Mouse (Mus musculus) cerebellum, adult 2 months (tissue): ENCODE results near the gene Sft2d2.

Experiments
- CTCF ChIP-seq: fragments of 200-500 bp; IDR thresholded peaks from 2 replicates; pipeline ENCODE4 v1.5.1; 2011; ENCODE audit warnings: low read depth, mild to moderate bottlenecking, control low read depth, low read length, moderate library complexity, borderline replicate concordance; ENCODE audit not compliant: insufficient read depth
- POLR2A ChIP-seq: fragments of 200-500 bp; IDR thresholded peaks from 2 replicates; pipeline ENCODE4 v1.6.1; 2011; ENCODE audit warnings: low read length, control low read depth, borderline replicate concordance; ENCODE audit not compliant: insufficient read depth

DNA sequence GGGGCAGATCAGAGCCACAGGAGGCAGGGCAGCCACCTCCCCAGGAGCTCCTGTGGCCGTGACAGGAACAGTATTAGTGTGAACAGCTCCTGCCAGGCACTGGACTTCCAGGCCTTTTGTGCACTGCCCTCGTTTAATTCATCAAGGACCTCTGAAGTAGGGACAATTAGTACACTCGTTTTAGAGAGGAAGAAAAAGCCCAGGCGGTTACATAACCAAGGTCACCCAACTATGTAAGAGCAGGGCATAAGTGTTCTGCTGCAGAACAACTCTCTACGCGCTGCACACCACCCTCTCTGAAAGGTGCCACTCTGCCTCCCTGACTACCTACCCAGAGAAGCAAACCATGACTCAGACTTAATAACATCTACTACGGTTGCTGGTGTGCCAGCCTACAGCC lies 9.1 kb downstream of the Sft2d2 start:
- TF ChIP-seq POLR2A (no peak), CTCF (no peak)
